ENCODE assay signal across 16 mouse cellular contexts in genomic region chr2:30679041-30679440, GRCm38 (mm10).
A peak's percentile ranks its signal among the peaks of the same experiment; 100 is the strongest.
DNase-seq lines count a peak whose midpoint lies in the region; ATAC-seq and TF ChIP-seq lines count a peak whose summit lies in the region.
"Had no signal": no experiment of that assay in that cellular context is flagged by ENCODE, and none has a peak within 500 bp of the region (broad histone marks: within the 10 kb centered on the region; RNA-seq: fewer than 3 reads in every experiment).

No protein-coding gene starts in this region.

- no peak overlapping the region for H3K4me3 ChIP-seq in heart, embryonic 11.5 days (ENCODE audit: low read depth, low read length)
- H3K4me3 ChIP-seq in kidney, embryonic 16.5 days (ENCODE audit: low read length), result no peak overlapping the region
- no peak overlapping the region for H3K4me3 ChIP-seq in midbrain, embryonic 10.5 days
- H3K4me3 ChIP-seq in midbrain, postnatal 0 days (ENCODE audit: low read depth, low read length), result no peak overlapping the region
- H3K4me3 ChIP-seq: embryonic facial prominence, embryonic 12.5 days; hindbrain, embryonic 15.5 days; liver, embryonic 13.5 days; neural tube, embryonic 15.5 days had no signal

- H3K9ac ChIP-seq in heart, embryonic 11.5 days (ENCODE audit: low read depth, low read length), result no peak overlapping the region
- 0 out of 2 replicates have a peak overlapping the region, but pooled peaks have one; percentile 4 for H3K9ac ChIP-seq in kidney, embryonic 16.5 days (replicated peaks; ENCODE audit: low read length)
- H3K9ac ChIP-seq in midbrain, postnatal 0 days (replicated peaks; ENCODE audit: low read length, poor library complexity, severe bottlenecking), result no peak overlapping the region
- H3K9ac ChIP-seq: embryonic facial prominence, embryonic 12.5 days; hindbrain, embryonic 15.5 days; liver, embryonic 13.5 days; neural tube, embryonic 15.5 days had no signal

- no peaks in the 10 kb centered on the region for H3K27me3 ChIP-seq in heart, embryonic 11.5 days (ENCODE audit: control insufficient read depth, insufficient read depth, low read length)
- no peaks in the 10 kb centered on the region for H3K27me3 ChIP-seq in kidney, embryonic 16.5 days (ENCODE audit: insufficient read depth, low read length)
- peaks cover 34% of the 10 kb centered on the region for H3K27me3 ChIP-seq in midbrain, embryonic 10.5 days (ENCODE audit: low read depth, poor library complexity, severe bottlenecking)
- no peaks in the 10 kb centered on the region for H3K27me3 ChIP-seq in midbrain, postnatal 0 days (ENCODE audit: insufficient read depth, low read length)
- H3K27me3 ChIP-seq: hindbrain, embryonic 15.5 days; neural tube, embryonic 15.5 days had no signal

- H3K9me3 ChIP-seq in heart, embryonic 11.5 days (replicated peaks; ENCODE audit: control insufficient read depth, low read length), result peaks cover 5% of the 10 kb centered on the region; the same call in 1 of the 2 replicates
- H3K9me3 ChIP-seq in kidney, embryonic 16.5 days (ENCODE audit: low read length), result peaks cover 8% of the 10 kb centered on the region
- H3K9me3 ChIP-seq in midbrain, embryonic 10.5 days (replicated peaks), result peaks cover 12% of the 10 kb centered on the region
- H3K9me3 ChIP-seq in midbrain, postnatal 0 days (ENCODE audit: low read length), result no peaks in the 10 kb centered on the region
- H3K9me3 ChIP-seq: hindbrain, embryonic 15.5 days; liver, embryonic 13.5 days had no signal

- H3K4me2 ChIP-seq in heart, embryonic 11.5 days, result no peak overlapping the region
- no peak overlapping the region for H3K4me2 ChIP-seq in kidney, embryonic 16.5 days (replicated peaks; ENCODE audit: low read depth, low read length)
- no peak overlapping the region for H3K4me2 ChIP-seq in midbrain, postnatal 0 days (ENCODE audit: low read depth, low read length, poor library complexity, severe bottlenecking)
- H3K4me2 ChIP-seq: embryonic facial prominence, embryonic 12.5 days; hindbrain, embryonic 15.5 days; liver, embryonic 13.5 days; neural tube, embryonic 15.5 days had no signal

- H3K4me1 ChIP-seq in heart, embryonic 11.5 days (ENCODE audit: control insufficient read depth, insufficient read depth, low read length), result peaks cover 25% of the 10 kb centered on the region
- peaks cover 40% of the 10 kb centered on the region for H3K4me1 ChIP-seq in kidney, embryonic 16.5 days (ENCODE audit: insufficient read depth, low read length)
- H3K4me1 ChIP-seq in midbrain, embryonic 10.5 days, result peaks cover 57% of the 10 kb centered on the region
- peaks cover 21% of the 10 kb centered on the region for H3K4me1 ChIP-seq in midbrain, postnatal 0 days (ENCODE audit: insufficient read depth, low read length)

- TF ChIP-seq CTCF in midbrain, postnatal 0 days (IDR thresholded peaks at IDR 0.05), result no peak

- DNase-seq in heart, adult 9 months (ENCODE audit: low spot score in 2 of 2), result no peak
- DNase-seq in kidney, postnatal 36 days, result no peak
- DNase-seq in midbrain, embryonic 10.5 days (ENCODE audit: low spot score), result no peak
- no peak for DNase-seq in midbrain, postnatal 0 days (ENCODE audit: low spot score)
- DNase-seq: cerebellum, adult 11 months; cerebellum, postnatal 36 days; gastrocnemius, postnatal 25 days; kidney, adult 11 months; liver, embryonic 13.5 days; right cerebral cortex, postnatal 4 days had no signal

- no peak for ATAC-seq in heart, embryonic 11.5 days (replicated peaks; ENCODE audit: insufficient number of reproducible peaks, low FRiP score, low TSS enrichment)
- ATAC-seq in kidney, embryonic 16.5 days (ENCODE audit: low FRiP score, low TSS enrichment), result no peak
- ATAC-seq in midbrain, postnatal 0 days (ENCODE audit: low FRiP score), result no peak
- ATAC-seq in megakaryocyte, adult 5-6 weeks (ENCODE audit: poor library complexity, severe bottlenecking), result peak; percentile 35; the same call in 1 of the 2 replicates

- peak overlapping the region; percentile 15; the same call in 1 of the 2 replicates for H3K27ac ChIP-seq in heart, embryonic 11.5 days (ENCODE audit: low read depth, low read length)
- H3K27ac ChIP-seq in kidney, embryonic 16.5 days (ENCODE audit: low read length), result peak overlapping the region; percentile 39; the same call in 1 of the 2 replicates
- peak overlapping the region; percentile 49 for H3K27ac ChIP-seq in midbrain, embryonic 10.5 days (replicated peaks)
- no peak overlapping the region; the same call in 1 of the 2 replicates for H3K27ac ChIP-seq in midbrain, postnatal 0 days (ENCODE audit: low read depth, low read length)
- H3K27ac ChIP-seq: embryonic facial prominence, embryonic 12.5 days; hindbrain, embryonic 15.5 days; liver, embryonic 13.5 days; neural tube, embryonic 15.5 days had no signal

- H3K36me3 ChIP-seq in heart, embryonic 11.5 days (ENCODE audit: control insufficient read depth, insufficient read depth, low read length), result no peaks in the 10 kb centered on the region
- no peaks in the 10 kb centered on the region for H3K36me3 ChIP-seq in kidney, embryonic 16.5 days (ENCODE audit: insufficient read depth, low read length)
- 0 out of 2 replicates have a peak, but pooled peaks cover 7% of the 10 kb centered on the region for H3K36me3 ChIP-seq in midbrain, embryonic 10.5 days
- no peaks in the 10 kb centered on the region for H3K36me3 ChIP-seq in midbrain, postnatal 0 days (ENCODE audit: insufficient read depth, low read length)
- H3K36me3 ChIP-seq: embryonic facial prominence, embryonic 12.5 days; hindbrain, embryonic 15.5 days; liver, embryonic 13.5 days; neural tube, embryonic 15.5 days had no signal
